Mouse (Mus musculus): ENCODE data around the gene Pccb. TPM values are rescaled to one million over a fixed set of nuclear protein-coding genes. Genes with fewer than 3 reads are reported as not detected.

Pccb gene
- polyA plus RNA-seq, 1 experiment from 2014 or later, result 24.9 TPM

DNA sequence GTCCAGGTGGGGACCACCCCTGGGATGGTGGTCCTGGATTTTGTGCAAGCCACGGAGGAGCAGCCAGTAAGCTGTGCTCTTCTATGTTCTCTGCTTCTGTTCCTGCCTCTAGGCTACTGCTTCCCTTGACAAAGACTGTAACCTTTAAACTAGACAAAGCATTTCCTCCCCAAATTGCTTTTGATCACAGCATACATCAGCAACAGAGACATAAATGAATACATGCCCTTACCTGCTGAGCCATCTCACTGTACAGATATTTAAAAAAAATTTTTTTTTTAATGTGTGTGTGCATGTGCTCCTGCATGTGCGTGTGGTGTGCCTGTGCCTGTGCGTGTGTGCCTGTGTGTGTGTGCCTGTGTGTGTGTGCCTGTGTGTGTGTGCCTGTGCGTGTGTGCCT lies 22.5 kb upstream of the Pccb start:
- Histone ChIP-seq H3K4me1 (ENCODE audit: control insufficient read depth, insufficient read depth, low read length) (no peaks in the 10 kb centered on the region), H3K36me3 (ENCODE audit: control insufficient read depth, insufficient read depth) (no peaks in the 10 kb centered on the region), H3K9me3 (replicated peaks; ENCODE audit: control insufficient read depth, low read length) (no peaks in the 10 kb centered on the region), H3K27me3 (ENCODE audit: control insufficient read depth, insufficient read depth, low read length) (no peaks in the 10 kb centered on the region), H3K27ac (ENCODE audit: low read length) (no peak overlapping the region), H3K4me3 (ENCODE audit: low read length) (no peak overlapping the region), H3K4me2 (ENCODE audit: low read depth, low read length) (no peak overlapping the region), H3K9ac (ENCODE audit: low read length) (no peak overlapping the region)
- WGBS, result 94% methylated on average over 4 of the region's 4 CpGs
- no peak for ATAC-seq (replicated peaks; ENCODE audit: extremely low read depth, insufficient read depth, low FRiP score)

- ATAC-seq (replicated peaks; ENCODE audit: extremely low read depth, insufficient read depth, low FRiP score), result no peak
- Histone ChIP-seq H3K4me2 (ENCODE audit: low read depth, low read length) (no peak overlapping the region), H3K4me1 (ENCODE audit: control insufficient read depth, insufficient read depth, low read length) (no peaks in the 10 kb centered on the region), H3K27ac (ENCODE audit: low read length) (no peak overlapping the region), H3K36me3 (ENCODE audit: control insufficient read depth, insufficient read depth) (no peaks in the 10 kb centered on the region), H3K9ac (ENCODE audit: low read length) (no peak overlapping the region), H3K9me3 (replicated peaks; ENCODE audit: control insufficient read depth, low read length) (no peaks in the 10 kb centered on the region), H3K27me3 (ENCODE audit: control insufficient read depth, insufficient read depth, low read length) (no peaks in the 10 kb centered on the region), H3K4me3 (ENCODE audit: low read length) (no peak overlapping the region)
- 64% methylated on average over 14 of the region's 14 CpGs for WGBS
Observed at GRCm38 (mm10) chr9:101053279-101053678, 18.6 kb upstream of the Pccb start.

DNA sequence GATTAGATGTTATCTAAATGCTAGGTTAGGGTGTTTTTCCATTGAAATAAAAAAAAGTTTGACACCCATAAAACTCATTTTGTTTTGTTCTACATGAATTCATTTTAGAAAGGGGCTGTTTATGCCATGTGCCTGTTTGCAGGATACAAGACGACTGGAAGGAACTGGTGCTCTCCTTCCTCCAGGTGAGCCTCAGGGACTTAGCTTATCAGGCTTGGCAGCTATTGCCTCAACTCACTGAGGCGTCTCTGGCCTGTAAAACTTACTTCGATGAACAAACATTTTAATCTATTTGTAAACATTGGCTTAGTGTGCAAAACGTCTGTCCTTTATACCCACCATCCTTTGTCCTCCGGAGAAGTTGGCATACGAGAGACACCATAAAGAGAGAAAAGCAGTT lies 18.0 kb upstream of the Pccb start:
- Histone ChIP-seq H3K9me3 (replicated peaks; ENCODE audit: control insufficient read depth, low read length) (no peaks in the 10 kb centered on the region), H3K36me3 (ENCODE audit: control insufficient read depth, insufficient read depth) (no peaks in the 10 kb centered on the region), H3K4me3 (ENCODE audit: low read length) (no peak overlapping the region), H3K4me2 (ENCODE audit: low read depth, low read length) (no peak overlapping the region), H3K27me3 (ENCODE audit: control insufficient read depth, insufficient read depth, low read length) (no peaks in the 10 kb centered on the region), H3K27ac (ENCODE audit: low read length) (no peak overlapping the region), H3K4me1 (ENCODE audit: control insufficient read depth, insufficient read depth, low read length) (no peaks in the 10 kb centered on the region), H3K9ac (ENCODE audit: low read length) (no peak overlapping the region)
- 60% methylated on average over 6 of the region's 6 CpGs for WGBS
- ATAC-seq (replicated peaks; ENCODE audit: extremely low read depth, insufficient read depth, low FRiP score), result no peak

- ATAC-seq (replicated peaks; ENCODE audit: extremely low read depth, insufficient read depth, low FRiP score), result no peak
- H3K4me3 ChIP-seq (ENCODE audit: low read length), result no peak overlapping the region
- no peak overlapping the region for H3K27ac ChIP-seq (ENCODE audit: low read length)
- WGBS, result 84% methylated on average over 3 of the region's 3 CpGs
- no peaks in the 10 kb centered on the region for H3K9me3 ChIP-seq (replicated peaks; ENCODE audit: control insufficient read depth, low read length)
- H3K4me2 ChIP-seq (ENCODE audit: low read depth, low read length), result no peak overlapping the region
- H3K9ac ChIP-seq (ENCODE audit: low read length), result no peak overlapping the region
- no peaks in the 10 kb centered on the region for H3K36me3 ChIP-seq (ENCODE audit: control insufficient read depth, insufficient read depth)
- no peaks in the 10 kb centered on the region for H3K4me1 ChIP-seq (ENCODE audit: control insufficient read depth, insufficient read depth, low read length)
- no peaks in the 10 kb centered on the region for H3K27me3 ChIP-seq (ENCODE audit: control insufficient read depth, insufficient read depth, low read length)
Observed at GRCm38 (mm10) chr9:101052007-101052406, 17.3 kb upstream of the Pccb start.

DNA sequence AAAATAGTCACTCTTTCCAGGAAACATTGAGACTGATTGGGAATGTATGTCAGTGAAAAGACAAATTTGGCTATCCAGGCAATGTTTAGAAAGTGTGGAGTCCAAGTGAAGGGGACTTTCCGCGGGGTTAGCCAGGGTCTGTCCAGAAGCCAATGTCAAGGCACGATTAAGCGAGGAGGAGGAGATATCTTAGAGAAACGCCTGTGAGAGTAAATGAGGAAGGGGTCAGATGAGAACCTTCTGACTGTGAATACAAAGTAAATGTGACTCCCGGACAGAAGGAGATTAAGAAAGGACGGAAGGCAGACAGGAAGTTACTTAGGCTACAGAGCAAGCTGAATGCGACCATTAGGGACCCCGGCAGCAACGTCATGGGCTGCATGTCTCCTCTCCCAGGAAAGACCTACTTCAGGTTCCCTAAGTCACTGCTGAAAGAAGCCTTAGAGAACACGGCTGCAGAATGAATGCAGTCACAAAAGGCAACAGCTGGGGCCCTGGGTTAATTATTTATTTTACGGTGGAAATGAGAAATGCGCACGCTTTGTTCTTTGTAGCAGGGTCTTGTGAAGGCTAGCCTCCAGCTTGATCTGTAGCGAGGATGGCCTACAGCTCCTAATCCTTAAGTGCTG lies 11.1 kb upstream of the Pccb start:
- no peak overlapping the region for H3K27ac ChIP-seq (ENCODE audit: low read length)
- 58% methylated on average over 15 of the region's 15 CpGs for WGBS
- no peak for ATAC-seq (replicated peaks; ENCODE audit: extremely low read depth, insufficient read depth, low FRiP score)

GRCm38 (mm10) chr9:101042249-101042648 lies 7.6 kb upstream of the Pccb start:
- Histone ChIP-seq H3K27ac (ENCODE audit: low read length) (no peak overlapping the region), H3K4me1 (ENCODE audit: control insufficient read depth, insufficient read depth, low read length) (no peaks in the 10 kb centered on the region), H3K4me3 (ENCODE audit: low read length) (no peak overlapping the region), H3K27me3 (ENCODE audit: control insufficient read depth, insufficient read depth, low read length) (no peaks in the 10 kb centered on the region), H3K4me2 (ENCODE audit: low read depth, low read length) (no peak overlapping the region), H3K9ac (ENCODE audit: low read length) (no peak overlapping the region), H3K9me3 (replicated peaks; ENCODE audit: control insufficient read depth, low read length) (peaks cover 3% of the 10 kb centered on the region; the same call in 1 of the 2 replicates), H3K36me3 (ENCODE audit: control insufficient read depth, insufficient read depth) (no peaks in the 10 kb centered on the region)
- no peak for ATAC-seq (replicated peaks; ENCODE audit: extremely low read depth, insufficient read depth, low FRiP score)
- 80% methylated on average over 9 of the region's 9 CpGs for WGBS

More for the DNA sequence above, 11.1 kb upstream of the Pccb start:
- H3K4me2 ChIP-seq (ENCODE audit: low read depth, low read length), result peak overlapping the region; percentile 32
- H3K9me3 ChIP-seq (replicated peaks; ENCODE audit: control insufficient read depth, low read length), result peaks cover 3% of the 10 kb centered on the region; the same call in 1 of the 2 replicates
- H3K4me1 ChIP-seq (ENCODE audit: control insufficient read depth, insufficient read depth, low read length), result no peaks in the 10 kb centered on the region
- H3K27me3 ChIP-seq (ENCODE audit: control insufficient read depth, insufficient read depth, low read length), result no peaks in the 10 kb centered on the region
- H3K9ac ChIP-seq (ENCODE audit: low read length), result no peak overlapping the region
- H3K4me3 ChIP-seq (ENCODE audit: low read length), result no peak overlapping the region
- no peaks in the 10 kb centered on the region for H3K36me3 ChIP-seq (ENCODE audit: control insufficient read depth, insufficient read depth)

DNA sequence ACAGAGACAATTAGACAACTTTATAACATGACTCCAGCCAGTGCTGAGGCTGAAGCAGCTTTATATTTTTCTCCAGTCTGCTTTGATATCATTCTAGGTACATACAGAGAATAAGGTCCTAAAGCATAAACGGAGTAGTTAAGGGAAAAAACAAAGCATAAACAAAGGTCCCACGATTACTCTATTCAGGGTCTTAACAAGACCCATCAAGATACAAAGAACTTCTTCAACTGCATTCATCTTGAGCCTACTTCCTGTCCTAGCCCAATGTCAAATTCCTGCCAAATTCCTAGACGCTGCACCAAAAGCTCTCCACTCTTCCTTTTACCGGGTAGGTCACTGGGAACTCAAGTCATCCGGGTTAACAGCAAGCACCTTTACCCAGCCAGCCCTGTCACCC lies 6.8 kb upstream of the Pccb start:
- H3K9me3 ChIP-seq (replicated peaks; ENCODE audit: control insufficient read depth, low read length), result peaks cover 3% of the 10 kb centered on the region; the same call in 1 of the 2 replicates
- H3K4me2 ChIP-seq (ENCODE audit: low read depth, low read length), result no peak overlapping the region
- H3K27me3 ChIP-seq (ENCODE audit: control insufficient read depth, insufficient read depth, low read length), result no peaks in the 10 kb centered on the region
- H3K4me3 ChIP-seq (ENCODE audit: low read length), result no peak overlapping the region
- no peak for ATAC-seq (replicated peaks; ENCODE audit: extremely low read depth, insufficient read depth, low FRiP score)
- WGBS, result 63% methylated on average over 5 of the region's 5 CpGs
- H3K4me1 ChIP-seq (ENCODE audit: control insufficient read depth, insufficient read depth, low read length), result no peaks in the 10 kb centered on the region
- H3K9ac ChIP-seq (ENCODE audit: low read length), result no peak overlapping the region
- H3K27ac ChIP-seq (ENCODE audit: low read length), result no peak overlapping the region
- H3K36me3 ChIP-seq (ENCODE audit: control insufficient read depth, insufficient read depth), result no peaks in the 10 kb centered on the region

DNA sequence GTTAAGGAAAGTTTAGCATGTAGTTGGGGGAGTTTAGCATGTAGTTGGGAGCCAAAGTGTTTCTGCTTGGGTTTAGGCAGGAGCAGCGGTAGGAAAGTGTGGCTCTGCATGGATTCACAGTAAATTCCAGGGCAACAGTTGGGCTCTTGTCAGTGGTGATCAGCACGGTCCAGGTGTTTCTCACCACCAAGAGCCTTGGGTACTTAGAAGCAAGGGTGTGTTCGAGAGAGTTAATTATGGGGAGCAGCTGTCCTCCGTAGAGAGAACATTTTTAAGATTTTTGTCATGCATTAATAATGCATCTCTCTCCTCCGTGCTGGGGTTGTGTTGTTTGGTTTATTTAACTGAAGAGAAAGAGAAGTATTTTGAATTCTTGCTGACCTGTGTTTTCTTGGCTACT lies 3.9 kb upstream of the Pccb start:
- WGBS, result 55% methylated on average over 5 of the region's 5 CpGs
- H3K27me3 ChIP-seq (ENCODE audit: control insufficient read depth, insufficient read depth, low read length), result no peaks in the 10 kb centered on the region
- ATAC-seq (replicated peaks; ENCODE audit: extremely low read depth, insufficient read depth, low FRiP score), result no peak
- H3K4me3 ChIP-seq (ENCODE audit: low read length), result no peak overlapping the region
- H3K27ac ChIP-seq (ENCODE audit: low read length), result no peak overlapping the region
- no peak overlapping the region for H3K9ac ChIP-seq (ENCODE audit: low read length)
- peaks cover 3% of the 10 kb centered on the region; the same call in 1 of the 2 replicates for H3K9me3 ChIP-seq (replicated peaks; ENCODE audit: control insufficient read depth, low read length)
- no peaks in the 10 kb centered on the region for H3K36me3 ChIP-seq (ENCODE audit: control insufficient read depth, insufficient read depth)
- peaks cover 6% of the 10 kb centered on the region for H3K4me1 ChIP-seq (ENCODE audit: control insufficient read depth, insufficient read depth, low read length)
- no peak overlapping the region for H3K4me2 ChIP-seq (ENCODE audit: low read depth, low read length)

- Histone ChIP-seq H3K36me3 (ENCODE audit: control insufficient read depth, insufficient read depth) (no peaks in the 10 kb centered on the region), H3K4me2 (ENCODE audit: low read depth, low read length) (no peak overlapping the region), H3K9me3 (replicated peaks; ENCODE audit: control insufficient read depth, low read length) (peaks cover 3% of the 10 kb centered on the region; the same call in 1 of the 2 replicates), H3K9ac (ENCODE audit: low read length) (no peak overlapping the region), H3K4me3 (ENCODE audit: low read length) (no peak overlapping the region), H3K27ac (ENCODE audit: low read length) (no peak overlapping the region), H3K27me3 (ENCODE audit: control insufficient read depth, insufficient read depth, low read length) (no peaks in the 10 kb centered on the region), H3K4me1 (ENCODE audit: control insufficient read depth, insufficient read depth, low read length) (peaks cover 10% of the 10 kb centered on the region)
- 45% methylated on average over 7 of the region's 7 CpGs for WGBS
- no peak for ATAC-seq (replicated peaks; ENCODE audit: extremely low read depth, insufficient read depth, low FRiP score)
Observed at GRCm38 (mm10) chr9:101037396-101037795, 2.7 kb upstream of the Pccb start.
